Comparison of ENCODE assay signal across 8 mouse cellular contexts in genomic region chr15:93276276-93276675, GRCm38 (mm10). TPM values are rescaled to one million over a fixed set of nuclear protein-coding genes. Genes with fewer than 3 reads are reported as not detected.
DNase-seq lines count a peak whose midpoint lies in the region; ATAC-seq lines count a peak whose summit lies in the region.

No protein-coding gene starts in this region.

- H3K4me2 ChIP-seq in intestine, embryonic 15.5 days (replicated peaks): peak overlapping the region; percentile 79
- peak overlapping the region; percentile 90 for H3K4me2 ChIP-seq in lung, embryonic 15.5 days
- peak overlapping the region; percentile 92 for H3K4me2 ChIP-seq in stomach, embryonic 14.5 days (replicated peaks; ENCODE audit: low read depth, low read length)

- peak overlapping the region; percentile 74 for H3K4me3 ChIP-seq in intestine, embryonic 15.5 days (replicated peaks)
- H3K4me3 ChIP-seq in lung, embryonic 15.5 days: peak overlapping the region; percentile 76
- peak overlapping the region; percentile 87 for H3K4me3 ChIP-seq in stomach, embryonic 14.5 days (ENCODE audit: low read depth, low read length)

- H3K4me1 ChIP-seq in intestine, embryonic 15.5 days (replicated peaks): peaks cover 11% of the 10 kb centered on the region; the same call in 1 of the 2 replicates
- H3K4me1 ChIP-seq in lung, embryonic 15.5 days: peaks cover 26% of the 10 kb centered on the region
- peaks cover 17% of the 10 kb centered on the region for H3K4me1 ChIP-seq in stomach, embryonic 14.5 days (ENCODE audit: control insufficient read depth, insufficient read depth, low read length)

- H3K9ac ChIP-seq in intestine, embryonic 15.5 days: no peak overlapping the region
- 0 out of 2 replicates have a peak overlapping the region, but pooled peaks have one; percentile 35 for H3K9ac ChIP-seq in lung, embryonic 15.5 days
- H3K9ac ChIP-seq in stomach, embryonic 14.5 days (replicated peaks; ENCODE audit: low read depth, low read length): no peak overlapping the region

- H3K9me3 ChIP-seq in intestine, embryonic 15.5 days: no peaks in the 10 kb centered on the region
- no peaks in the 10 kb centered on the region for H3K9me3 ChIP-seq in lung, embryonic 15.5 days
- H3K9me3 ChIP-seq in stomach, embryonic 14.5 days (ENCODE audit: control insufficient read depth, low read depth, low read length): no peaks in the 10 kb centered on the region

- ATAC-seq in erythroid progenitor cell, adult 5-6 weeks (replicated peaks; ENCODE audit: low FRiP score, poor library complexity, severe bottlenecking): peak; percentile 41
- ATAC-seq in intestine, embryonic 15.5 days: no peak
- no peak for ATAC-seq in lung, embryonic 15.5 days (ENCODE audit: borderline replicate concordance, extremely low read depth, low FRiP score, low TSS enrichment)
- ATAC-seq in stomach, embryonic 14.5 days (ENCODE audit: insufficient number of reproducible peaks, insufficient read depth, low FRiP score, low read depth): no peak

- DNase-seq in adrenal gland, postnatal 10 days: peak; percentile 48
- DNase-seq in adrenal gland, postnatal 4 days (ENCODE audit: low spot score in 2 of 2): no peak
- DNase-seq in R1 (ENCODE audit: low read depth, low spot score): peak; percentile 18
- no peak for DNase-seq in layer of hippocampus, adult 8-10 months (ENCODE audit: low spot score in 2 of 2)

- 6% methylated on average over 14 of the region's 14 CpGs for WGBS in intestine, embryonic 15.5 days
- WGBS in lung, embryonic 15.5 days: 2% methylated on average over 14 of the region's 14 CpGs
- 3% methylated on average over 14 of the region's 14 CpGs for WGBS in stomach, embryonic 14.5 days

- no peaks in the 10 kb centered on the region for H3K36me3 ChIP-seq in intestine, embryonic 15.5 days
- H3K36me3 ChIP-seq in lung, embryonic 15.5 days: no peaks in the 10 kb centered on the region
- peaks cover 9% of the 10 kb centered on the region; the same call in 1 of the 2 replicates for H3K36me3 ChIP-seq in stomach, embryonic 14.5 days (ENCODE audit: control insufficient read depth, insufficient read depth, low read length)

- no peak overlapping the region for H3K27ac ChIP-seq in intestine, embryonic 15.5 days
- peak overlapping the region; percentile 83; the same call in 1 of the 2 replicates for H3K27ac ChIP-seq in lung, embryonic 15.5 days
- no peak overlapping the region for H3K27ac ChIP-seq in stomach, embryonic 14.5 days (ENCODE audit: low read length)

- H3K27me3 ChIP-seq in intestine, embryonic 15.5 days (replicated peaks): no peaks in the 10 kb centered on the region
- no peaks in the 10 kb centered on the region for H3K27me3 ChIP-seq in lung, embryonic 15.5 days
- H3K27me3 ChIP-seq in stomach, embryonic 14.5 days (ENCODE audit: control insufficient read depth, insufficient read depth, low read length): no peaks in the 10 kb centered on the region

RNA-seq across cellular contexts. Expression of gene Gxylt1, which starts 1.3 kb away (rescaled TPM):
- 10 to 100 TPM; 22.5 to 26.8 TPM for total RNA-seq in adrenal gland, postnatal 10 days (2021)
- total RNA-seq in adrenal gland, postnatal 4 days (2021): 10 to 100 TPM; 32.9 to 33.2 TPM
- 8.6 and 13.4 TPM in 2 replicates for total RNA-seq in erythroid progenitor cell, adult 5-6 weeks (2015; ENCODE audit: low replicate concordance)
- 15.2 and 23.7 TPM in 2 replicates for total RNA-seq in erythroid progenitor cell, adult 5-6 weeks (2017; ENCODE audit: low replicate concordance)
- 10.2 and 10.8 TPM in 2 replicates for polyA plus RNA-seq in intestine, embryonic 15.5 days (2015; fragmentation: Nextera tagmentation; extraction: Ambion mirVana)
- 13.6 and 14.4 TPM in 2 replicates for polyA plus RNA-seq in lung, embryonic 15.5 days (2015; fragmentation: Nextera tagmentation; extraction: Ambion mirVana)
- polyA plus RNA-seq in stomach, embryonic 14.5 days (2014; fragmentation: Nextera tagmentation; extraction: Ambion mirVana): 16.1 and 16.2 TPM in 2 replicates
- 10 to 100 TPM; 12.0 to 13.0 (median 12.4) TPM for total RNA-seq in layer of hippocampus, adult 8-10 months (2022)

Comparison
In these comparisons a context has a peak if more than half of its experiments do, and no peak if none do; other contexts are left out.
1. DNase-seq: peak in adrenal gland, postnatal 10 days (single experiment) and R1 (single experiment); none in adrenal gland, postnatal 4 days (0 of 2) and layer of hippocampus, adult 8-10 months (0 of 2).
2. Peak in every context shown above with its lines, with median percentiles within 50 percentile points of each other: H3K4me2 ChIP-seq and H3K4me3 ChIP-seq.